Mouse (Mus musculus) heart, embryonic 13.5 days (tissue): ENCODE measurements around the gene Sertad2. TPM values are rescaled to one million over a fixed set of nuclear protein-coding genes. Genes with fewer than 3 reads are reported as not detected.

Experiments
- ATAC-seq: fragments of 200-750 bp; cut with Nextera tagmentation; 2 replicates; pipeline ENCODE4 v1.8.0; 2017; ENCODE audit warnings: moderate TSS enrichment; ENCODE audit not compliant: insufficient number of reproducible peaks, low FRiP score, low TSS enrichment; ENCODE audit errors: extremely low read depth
- H3K27ac ChIP-seq: fragments of 300-500 bp; sonication (generic); replicated peaks from 2 replicates; pipeline ENCODE4 v1.5.1; 2015; ENCODE audit warnings: moderate library complexity, mild to moderate bottlenecking, inconsistent platforms
- H3K27me3 ChIP-seq: fragments of 300-500 bp; sonication (generic); replicated peaks from 2 replicates; pipeline ENCODE4 v1.6.1; 2015; ENCODE audit warnings: mild to moderate bottlenecking, inconsistent platforms
- H3K36me3 ChIP-seq: fragments of 300-500 bp; sonication (generic); 2 replicates; pipeline ENCODE4 v1.6.1; 2015; ENCODE audit warnings: mild to moderate bottlenecking, inconsistent platforms
- H3K4me1 ChIP-seq: fragments of 300-500 bp; sonication (generic); 2 replicates; pipeline ENCODE4 v1.6.1; 2015; ENCODE audit warnings: inconsistent platforms
- H3K4me2 ChIP-seq: fragments of 300-500 bp; sonication (generic); 2 replicates; pipeline ENCODE4 v1.6.1; 2015; ENCODE audit warnings: inconsistent platforms, mild to moderate bottlenecking, moderate library complexity
- H3K4me3 ChIP-seq: fragments of 300-500 bp; sonication (generic); 2 replicates; pipeline ENCODE4 v1.5.1; 2015; ENCODE audit warnings: moderate library complexity, mild to moderate bottlenecking, inconsistent platforms
- H3K9ac ChIP-seq: fragments of 300-500 bp; sonication (generic); 2 replicates; pipeline ENCODE4 v1.6.1; 2015; ENCODE audit warnings: inconsistent platforms, mild to moderate bottlenecking, moderate library complexity
- H3K9me3 ChIP-seq: fragments of 300-500 bp; sonication (generic); 2 replicates; pipeline ENCODE4 v1.6.1; 2016; ENCODE audit warnings: inconsistent platforms
- WGBS: fragments of 180-500 bp; shearing (Covaris S2); methylation state at CpG from one replicate; pipeline ENCODE4 v1.1.7; 2015; ENCODE audit warnings: mixed read lengths; 5-methylcytosine and 5-hydroxymethylcytosine counted together
- polyA plus RNA-seq: library from polyadenylated mRNA; unstranded; fragments of >200 nt; fragmentation: Nextera tagmentation; extraction: Ambion mirVana; gene quantifications from 2 replicates; pipeline ENCODE4 v1.2.1, GENCODE M21; 2015

The Sertad2 gene
- polyA plus RNA-seq, 1 experiment from 2014 or later: 30.5 TPM

DNA sequence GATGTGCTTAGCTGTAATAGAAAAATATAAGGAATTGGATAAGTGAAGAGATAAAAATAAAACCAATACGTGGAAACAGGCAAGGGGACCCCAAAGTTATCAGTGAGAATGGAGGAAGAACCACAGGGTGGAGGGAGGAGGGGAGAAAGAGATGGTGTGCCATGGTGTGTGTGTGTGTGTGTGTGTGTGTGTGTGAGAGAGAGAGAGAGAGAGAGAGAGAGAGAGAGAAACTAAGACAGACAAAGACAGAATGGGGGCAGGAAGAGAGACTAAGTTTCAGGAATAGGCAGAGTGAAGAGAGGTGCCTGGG is 11.4 kb upstream of the Sertad2 start:
- no peak for ATAC-seq
- H3K4me3 ChIP-seq: peak overlapping the region; percentile 66
- H3K9me3 ChIP-seq: no peaks in the 10 kb centered on the region
- 0% methylated on average over 1 of the region's 1 CpGs for WGBS
- no peaks in the 10 kb centered on the region for H3K27me3 ChIP-seq
- peak overlapping the region; percentile 87 for H3K9ac ChIP-seq
- peaks cover 11% of the 10 kb centered on the region for H3K4me1 ChIP-seq
- peak overlapping the region; percentile 86 for H3K27ac ChIP-seq
- H3K36me3 ChIP-seq: no peaks in the 10 kb centered on the region
- H3K4me2 ChIP-seq: peak overlapping the region; percentile 89

GRCm38 (mm10) chr11:20531992-20532881 is 10.8 kb upstream of the Sertad2 start:
- Histone ChIP-seq H3K4me1 (peaks cover 11% of the 10 kb centered on the region), H3K9me3 (no peaks in the 10 kb centered on the region), H3K4me2 (peak overlapping the region; percentile 89), H3K4me3 (peak overlapping the region; percentile 66), H3K36me3 (no peaks in the 10 kb centered on the region), H3K27ac (peak overlapping the region; percentile 86), H3K27me3 (no peaks in the 10 kb centered on the region), H3K9ac (peak overlapping the region; percentile 87)
- ATAC-seq: peak; percentile 72
- WGBS: 1% methylated on average over 41 of the region's 42 CpGs

DNA sequence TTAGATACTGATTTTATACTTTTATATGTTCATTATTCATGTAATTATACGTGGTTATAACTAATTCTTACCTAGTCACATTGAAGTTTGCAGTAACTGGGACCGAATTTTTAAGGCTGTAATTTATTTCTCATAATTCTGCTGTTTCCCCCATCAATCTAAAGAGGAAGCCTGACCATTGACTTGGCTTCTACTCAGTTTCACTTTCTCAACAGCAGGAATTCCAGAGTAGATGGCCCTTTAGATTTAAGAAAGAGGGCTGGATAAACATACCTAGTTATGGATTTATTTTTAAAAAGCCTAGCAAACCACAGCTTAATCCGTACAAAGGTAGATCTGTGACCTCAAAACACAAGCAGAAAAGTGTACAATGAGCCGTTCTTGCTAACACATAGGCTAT is 9.8 kb upstream of the Sertad2 start:
- Histone ChIP-seq H3K4me3 (no peak overlapping the region), H3K4me2 (no peak overlapping the region), H3K36me3 (no peaks in the 10 kb centered on the region), H3K27me3 (no peaks in the 10 kb centered on the region), H3K27ac (no peak overlapping the region), H3K4me1 (peaks cover 11% of the 10 kb centered on the region), H3K9ac (no peak overlapping the region), H3K9me3 (no peaks in the 10 kb centered on the region)
- no peak for ATAC-seq
- 84% methylated on average over 4 of the region's 4 CpGs for WGBS

- Histone ChIP-seq H3K9me3 (no peaks in the 10 kb centered on the region), H3K4me1 (peaks cover 6% of the 10 kb centered on the region), H3K4me2 (no peak overlapping the region), H3K27ac (no peak overlapping the region), H3K9ac (no peak overlapping the region), H3K36me3 (no peaks in the 10 kb centered on the region), H3K4me3 (no peak overlapping the region), H3K27me3 (0 out of 2 replicates have a peak, but pooled peaks cover 3% of the 10 kb centered on the region)
- 78% methylated on average over 3 of the region's 3 CpGs for WGBS
- ATAC-seq: no peak
Observed at GRCm38 (mm10) chr11:20537221-20537620, 5.8 kb upstream of the Sertad2 start.

DNA sequence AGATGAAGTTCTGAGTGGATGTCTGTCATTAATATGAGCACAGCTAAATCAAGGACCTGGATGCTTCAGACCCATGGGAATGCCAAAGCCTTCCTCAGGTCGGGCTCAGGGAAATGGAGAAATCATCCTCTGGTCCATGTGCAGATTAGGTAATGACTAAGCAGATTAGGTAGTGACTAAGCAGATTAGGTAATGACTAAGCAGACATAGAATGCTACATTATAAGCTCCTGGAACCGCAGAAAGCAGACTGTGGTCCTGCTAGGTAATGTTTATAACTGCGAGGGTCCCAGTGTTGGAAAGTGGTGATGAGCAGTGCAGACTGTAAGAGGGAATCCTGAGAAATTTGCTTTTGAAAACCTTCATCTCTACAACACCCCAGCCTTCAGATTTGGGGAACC is 4.6 kb upstream of the Sertad2 start:
- peak overlapping the region; percentile 27 for H3K4me2 ChIP-seq
- WGBS: 72% methylated on average over 3 of the region's 3 CpGs

GRCm38 (mm10) chr11:20541280-20541679 is 1.8 kb upstream of the Sertad2 start:
- H3K4me2 ChIP-seq: peak overlapping the region; percentile 78
- no peaks in the 10 kb centered on the region for H3K36me3 ChIP-seq
- no peak overlapping the region for H3K27ac ChIP-seq
- no peak for ATAC-seq
- 66% methylated on average over 3 of the region's 3 CpGs for WGBS
- no peak overlapping the region for H3K4me3 ChIP-seq
- peaks cover 19% of the 10 kb centered on the region for H3K4me1 ChIP-seq
- no peak overlapping the region for H3K9ac ChIP-seq
- 0 out of 2 replicates have a peak, but pooled peaks cover 3% of the 10 kb centered on the region for H3K27me3 ChIP-seq
- no peaks in the 10 kb centered on the region for H3K9me3 ChIP-seq

More for the DNA sequence above, 4.6 kb upstream of the Sertad2 start:
- Histone ChIP-seq H3K27me3 (0 out of 2 replicates have a peak, but pooled peaks cover 3% of the 10 kb centered on the region), H3K36me3 (no peaks in the 10 kb centered on the region), H3K4me1 (peaks cover 6% of the 10 kb centered on the region), H3K4me3 (no peak overlapping the region), H3K9ac (no peak overlapping the region), H3K27ac (no peak overlapping the region), H3K9me3 (no peaks in the 10 kb centered on the region)
- no peak for ATAC-seq

DNA sequence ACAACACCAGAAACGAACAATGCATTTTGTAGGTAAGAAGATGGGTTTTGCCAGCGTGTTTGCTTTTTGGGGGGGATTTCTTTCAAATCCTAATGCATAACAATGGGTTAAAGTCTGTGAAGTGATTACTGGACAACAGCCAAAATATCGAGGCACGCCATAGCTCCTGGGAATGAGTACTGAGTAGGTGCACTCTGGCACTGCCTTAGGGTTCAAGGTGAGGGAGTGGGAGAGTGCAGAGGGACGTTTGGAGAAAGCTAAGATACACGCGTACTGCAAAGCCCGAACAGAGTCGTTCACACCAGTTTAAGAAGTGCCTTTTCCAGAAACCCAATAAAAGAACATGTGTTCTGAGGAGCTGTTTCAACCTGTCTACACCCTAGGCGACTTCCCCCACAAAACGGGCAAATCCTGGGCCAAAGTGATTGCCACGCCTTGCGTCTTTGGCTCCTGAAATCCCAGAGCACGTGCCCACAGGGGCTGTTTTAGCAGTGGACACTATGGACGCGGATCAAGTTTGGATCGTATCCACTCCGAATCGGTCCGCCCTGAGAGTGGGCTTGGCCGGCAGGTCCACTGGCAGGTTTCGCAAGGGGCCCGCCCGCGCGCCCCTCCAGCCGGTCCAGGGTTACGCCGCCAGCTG is 937 bp upstream of the Sertad2 start:
- Histone ChIP-seq H3K4me3 (peak overlapping the region; percentile 85), H3K36me3 (no peaks in the 10 kb centered on the region), H3K4me1 (peaks cover 19% of the 10 kb centered on the region), H3K27ac (peak overlapping the region; percentile 70), H3K4me2 (peak overlapping the region; percentile 78), H3K27me3 (0 out of 2 replicates have a peak, but pooled peaks cover 3% of the 10 kb centered on the region), H3K9ac (peak overlapping the region; percentile 81), H3K9me3 (no peaks in the 10 kb centered on the region)
- ATAC-seq: no peak
- under 1% methylated on average over 29 of the region's 29 CpGs for WGBS

- Histone ChIP-seq H3K27me3 (0 out of 2 replicates have a peak, but pooled peaks cover 3% of the 10 kb centered on the region), H3K9ac (peak overlapping the region; percentile 89), H3K4me1 (peaks cover 19% of the 10 kb centered on the region), H3K4me2 (peak overlapping the region; percentile 78), H3K9me3 (no peaks in the 10 kb centered on the region), H3K27ac (peak overlapping the region; percentile 94), H3K36me3 (no peaks in the 10 kb centered on the region), H3K4me3 (peak overlapping the region; percentile 85)
- under 1% methylated on average over 51 of the region's 51 CpGs for WGBS
- ATAC-seq: peak; percentile 0; the same call in 1 of the 2 replicates
Observed at GRCm38 (mm10) chr11:20543453-20544120, 534 bp downstream of the Sertad2 start.

GRCm38 (mm10) chr11:20544376-20544775 is 1.3 kb downstream of the Sertad2 start:
- Histone ChIP-seq H3K9me3 (no peaks in the 10 kb centered on the region), H3K4me2 (peak overlapping the region; percentile 78), H3K36me3 (0 out of 2 replicates have a peak, but pooled peaks cover 4% of the 10 kb centered on the region), H3K9ac (peak overlapping the region; percentile 89), H3K4me3 (peak overlapping the region; percentile 85), H3K27me3 (0 out of 2 replicates have a peak, but pooled peaks cover 3% of the 10 kb centered on the region), H3K4me1 (peaks cover 19% of the 10 kb centered on the region), H3K27ac (no peak overlapping the region)
- 42% methylated on average over 8 of the region's 8 CpGs for WGBS
- no peak for ATAC-seq

DNA sequence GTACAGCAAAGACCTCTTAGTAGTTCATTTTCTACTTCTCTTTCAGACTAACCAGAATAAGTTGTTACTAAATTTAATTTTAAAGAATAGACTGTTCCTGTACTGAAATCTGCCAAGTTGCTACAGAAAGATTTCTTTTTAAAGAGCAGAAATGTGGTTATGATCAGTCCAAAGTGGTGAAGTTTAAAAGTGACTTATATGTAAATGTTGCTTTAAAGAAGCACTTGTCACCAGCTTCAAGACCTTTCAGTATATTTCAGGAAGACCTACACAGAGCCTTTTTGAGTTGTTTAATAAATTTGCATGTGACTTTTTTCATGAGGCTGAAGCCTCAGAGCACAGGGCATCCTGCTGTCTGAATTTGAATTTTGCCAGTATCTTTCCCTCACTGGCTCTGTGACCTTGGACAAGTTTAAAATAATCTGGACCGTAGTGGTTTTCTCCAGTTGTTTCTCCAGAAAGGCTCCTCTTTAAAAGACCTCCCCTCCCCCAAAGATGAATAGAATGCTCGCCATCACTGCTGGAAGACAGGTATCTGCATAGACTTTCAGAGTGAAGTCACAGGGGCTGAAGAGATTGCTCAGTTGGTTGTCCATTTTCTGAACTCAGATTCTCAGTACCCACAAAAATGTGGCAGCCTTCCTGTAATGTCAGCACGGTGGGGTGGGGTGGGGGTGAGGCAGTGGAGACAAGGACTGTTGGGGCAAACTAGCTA is 1.9 kb downstream of the Sertad2 start:
- no peaks in the 10 kb centered on the region for H3K9me3 ChIP-seq
- 53% methylated on average over 3 of the region's 3 CpGs for WGBS
- H3K36me3 ChIP-seq: 0 out of 2 replicates have a peak, but pooled peaks cover 4% of the 10 kb centered on the region
- ATAC-seq: no peak
- 0 out of 2 replicates have a peak overlapping the region, but pooled peaks have one; percentile 11 for H3K9ac ChIP-seq
- peak overlapping the region; percentile 78; the same call in 1 of the 2 replicates for H3K4me2 ChIP-seq
- 0 out of 2 replicates have a peak, but pooled peaks cover 3% of the 10 kb centered on the region for H3K27me3 ChIP-seq
- no peak overlapping the region; the same call in 1 of the 2 replicates for H3K4me3 ChIP-seq
- H3K4me1 ChIP-seq: peaks cover 19% of the 10 kb centered on the region
- H3K27ac ChIP-seq: no peak overlapping the region
